Mouse (Mus musculus): ENCODE data around the gene Trabd2b.

DNA sequence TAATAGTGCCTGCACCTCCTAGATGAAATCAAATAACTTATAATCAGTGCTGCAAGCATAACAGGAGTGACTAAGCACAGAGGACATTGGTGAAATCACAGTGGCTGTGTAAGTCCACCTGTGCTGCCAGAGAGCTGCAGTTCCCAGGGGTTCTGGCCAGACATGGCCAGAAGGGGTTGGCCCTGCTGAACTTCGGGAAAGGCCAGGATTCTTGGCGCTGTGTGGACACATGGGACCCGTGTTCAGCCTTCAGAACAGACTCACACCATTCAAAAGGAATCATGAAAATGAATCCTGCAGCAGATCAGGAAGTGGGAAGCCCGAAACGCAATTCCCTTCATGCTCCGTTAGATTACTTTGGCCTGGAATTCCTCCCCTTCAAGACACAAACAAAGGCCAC lies 125.1 kb downstream of the Trabd2b start:
- TF ChIP-seq POLR2A (IDR thresholded peaks at IDR 0.05; ENCODE audit: borderline replicate concordance, insufficient read depth, low read length) (no peak), CTCF (IDR thresholded peaks at IDR 0.05; ENCODE audit: borderline replicate concordance, insufficient read depth, low read depth, low read length) (no peak)
